Mouse (Mus musculus): ENCODE measurements around the gene Nes. TPM values are rescaled to one million over a fixed set of nuclear protein-coding genes. Genes with fewer than 3 reads are reported as not detected.
A peak's percentile ranks its signal among the peaks of the same experiment; 100 is the strongest.

The Nes gene
- polyA plus RNA-seq, 1 experiment, result 1.4 TPM

GRCm38 (mm10) chr3:88002291-88002976 is 31.6 kb downstream of the Nes start:
- TF ChIP-seq CTCF (IDR thresholded peaks at IDR 0.05; ENCODE audit: low read depth, low read length) (no peak), POLR2A (IDR thresholded peaks at IDR 0.05; ENCODE audit: borderline replicate concordance, low read depth, low read length) (no peak)
- no peak overlapping the region for H3K27ac ChIP-seq (ENCODE audit: insufficient read depth, low read depth, low read length)
- no peak overlapping the region for H3K4me3 ChIP-seq (ENCODE audit: insufficient read depth, low read length)
- H3K4me1 ChIP-seq (ENCODE audit: control insufficient read depth, insufficient read depth, low read length), result no peaks in the 10 kb centered on the region

GRCm38 (mm10) chr3:88005822-88006786 is 35.2 kb downstream of the Nes start:
- H3K27ac ChIP-seq (ENCODE audit: insufficient read depth, low read depth, low read length), result no peak overlapping the region
- no peak overlapping the region for H3K4me3 ChIP-seq (ENCODE audit: insufficient read depth, low read length)
- H3K4me1 ChIP-seq (ENCODE audit: control insufficient read depth, insufficient read depth, low read length), result no peaks in the 10 kb centered on the region
- peak; percentile 33; the same call in 1 of the 2 replicates for TF ChIP-seq CTCF (IDR thresholded peaks at IDR 0.05; ENCODE audit: low read depth, low read length)
- TF ChIP-seq POLR2A (IDR thresholded peaks at IDR 0.05; ENCODE audit: borderline replicate concordance, low read depth, low read length), result no peak

GRCm38 (mm10) chr3:88010634-88011265 is 39.9 kb downstream of the Nes start:
- no peak overlapping the region for H3K4me3 ChIP-seq (ENCODE audit: insufficient read depth, low read length)
- H3K4me1 ChIP-seq (ENCODE audit: control insufficient read depth, insufficient read depth, low read length), result no peaks in the 10 kb centered on the region
- no peak overlapping the region for H3K27ac ChIP-seq (ENCODE audit: insufficient read depth, low read depth, low read length)
- TF ChIP-seq POLR2A (IDR thresholded peaks at IDR 0.05; ENCODE audit: borderline replicate concordance, low read depth, low read length) (no peak), CTCF (IDR thresholded peaks at IDR 0.05; ENCODE audit: low read depth, low read length) (peak; percentile 71)

GRCm38 (mm10) chr3:88022322-88023191 is 51.7 kb downstream of the Nes start:
- Histone ChIP-seq H3K4me1 (ENCODE audit: control insufficient read depth, insufficient read depth, low read length) (no peaks in the 10 kb centered on the region), H3K27ac (ENCODE audit: insufficient read depth, low read depth, low read length) (no peak overlapping the region), H3K4me3 (ENCODE audit: insufficient read depth, low read length) (peak overlapping the region; percentile 65)
- TF ChIP-seq CTCF (IDR thresholded peaks at IDR 0.05; ENCODE audit: low read depth, low read length), result no peak
- TF ChIP-seq POLR2A (IDR thresholded peaks at IDR 0.05; ENCODE audit: borderline replicate concordance, low read depth, low read length), result no peak

- Histone ChIP-seq H3K4me1 (ENCODE audit: control insufficient read depth, insufficient read depth, low read length) (no peaks in the 10 kb centered on the region), H3K4me3 (ENCODE audit: insufficient read depth, low read length) (peak overlapping the region; percentile 65), H3K27ac (ENCODE audit: insufficient read depth, low read depth, low read length) (no peak overlapping the region)
- TF ChIP-seq CTCF (IDR thresholded peaks at IDR 0.05; ENCODE audit: low read depth, low read length), result no peak
- no peak for TF ChIP-seq POLR2A (IDR thresholded peaks at IDR 0.05; ENCODE audit: borderline replicate concordance, low read depth, low read length)
Measured at GRCm38 (mm10) chr3:88023192-88024074, 52.6 kb downstream of the Nes start.

GRCm38 (mm10) chr3:88026823-88027222 is 55.9 kb downstream of the Nes start:
- Histone ChIP-seq H3K4me3 (ENCODE audit: insufficient read depth, low read length) (no peak overlapping the region), H3K4me1 (ENCODE audit: control insufficient read depth, insufficient read depth, low read length) (no peaks in the 10 kb centered on the region), H3K27ac (ENCODE audit: insufficient read depth, low read depth, low read length) (no peak overlapping the region)
- TF ChIP-seq CTCF (IDR thresholded peaks at IDR 0.05; ENCODE audit: low read depth, low read length) (no peak), POLR2A (IDR thresholded peaks at IDR 0.05; ENCODE audit: borderline replicate concordance, low read depth, low read length) (no peak)

GRCm38 (mm10) chr3:88027434-88028186 is 56.7 kb downstream of the Nes start, which contains the start of gene Hapln2:
Gene Hapln2, minus strand, starts transcription at chr3:88027583.
- no peak within 1 kb of the TSS for H3K4me3 ChIP-seq (ENCODE audit: insufficient read depth, low read length)
- H3K4me1 ChIP-seq (ENCODE audit: control insufficient read depth, insufficient read depth, low read length), result no peaks in the 10 kb centered on the region
- no peak within 1 kb of the TSS for H3K27ac ChIP-seq (ENCODE audit: insufficient read depth, low read depth, low read length)
- no peak for TF ChIP-seq POLR2A (IDR thresholded peaks at IDR 0.05; ENCODE audit: borderline replicate concordance, low read depth, low read length)
- no peak for TF ChIP-seq CTCF (IDR thresholded peaks at IDR 0.05; ENCODE audit: low read depth, low read length)

Other genes with a start within 250 kb of the Nes start
- not detected in 2 replicates for gene Lrrc71, start 222.5 kb upstream of the Nes start, polyA plus RNA-seq (2012; ENCODE audit: insufficient read depth, insufficient read length, missing spikeins)
- not detected in 2 replicates for gene Ntrk1, start 175.9 kb upstream of the Nes start, polyA plus RNA-seq (2012; ENCODE audit: insufficient read depth, insufficient read length, missing spikeins)
- gene Insrr, start 174.1 kb upstream of the Nes start, polyA plus RNA-seq (2012; ENCODE audit: insufficient read depth, insufficient read length, missing spikeins), result not detected in 2 replicates
- not detected in 2 replicates for gene Pear1, start 146.8 kb upstream of the Nes start, polyA plus RNA-seq (2012; ENCODE audit: insufficient read depth, insufficient read length, missing spikeins)
- gene Sh2d2a, start 124.3 kb upstream of the Nes start, polyA plus RNA-seq (2012; ENCODE audit: insufficient read depth, insufficient read length, missing spikeins), result not detected in 2 replicates
- 31.2 and 34.8 TPM in 2 replicates for gene Prcc, start 85.5 kb upstream of the Nes start, polyA plus RNA-seq (2012; ENCODE audit: insufficient read depth, insufficient read length, missing spikeins)
- gene Hdgf, start 64.8 kb upstream of the Nes start, polyA plus RNA-seq (2012; ENCODE audit: insufficient read depth, insufficient read length, missing spikeins), result 170 and 180 TPM in 2 replicates
- 139 and 147 TPM in 2 replicates for gene Mrpl24, start 51.6 kb upstream of the Nes start, polyA plus RNA-seq (2012; ENCODE audit: insufficient read depth, insufficient read length, missing spikeins)
- gene Isg20l2, start 40.8 kb upstream of the Nes start, polyA plus RNA-seq (2012; ENCODE audit: insufficient read depth, insufficient read length, missing spikeins), result 22.0 and 22.3 TPM in 2 replicates
- gene Rrnad1, start 40.4 kb upstream of the Nes start, polyA plus RNA-seq (2012; ENCODE audit: insufficient read depth, insufficient read length, missing spikeins), result 17.8 and 23.3 TPM in 2 replicates
- gene Crabp2, start 22.4 kb upstream of the Nes start, polyA plus RNA-seq (2012; ENCODE audit: insufficient read depth, insufficient read length, missing spikeins), result not detected in 2 replicates
- not detected in 2 replicates for gene Bcan, start 29.2 kb downstream of the Nes start, polyA plus RNA-seq (2012; ENCODE audit: insufficient read depth, insufficient read length, missing spikeins)
- gene Hapln2, start 56.5 kb downstream of the Nes start, polyA plus RNA-seq (2012; ENCODE audit: insufficient read depth, insufficient read length, missing spikeins), result not detected in 2 replicates
- gene Gpatch4, start 72.0 kb downstream of the Nes start, polyA plus RNA-seq (2012; ENCODE audit: insufficient read depth, insufficient read length, missing spikeins), result 7.9 and 8.4 TPM in 2 replicates
- 76.1 and 83.0 TPM in 2 replicates for gene Naxe, start 87.4 kb downstream of the Nes start, polyA plus RNA-seq (2012; ENCODE audit: insufficient read depth, insufficient read length, missing spikeins)
- not detected in 2 replicates for gene Ttc24, start 107.2 kb downstream of the Nes start, polyA plus RNA-seq (2012; ENCODE audit: insufficient read depth, insufficient read length, missing spikeins)
- gene Iqgap3, start 110.9 kb downstream of the Nes start, polyA plus RNA-seq (2012; ENCODE audit: insufficient read depth, insufficient read length, missing spikeins), result 20.5 and 25.7 TPM in 2 replicates
- 84.5 and 98.1 TPM in 2 replicates for gene Mef2d, start 171.3 kb downstream of the Nes start, polyA plus RNA-seq (2012; ENCODE audit: insufficient read depth, insufficient read length, missing spikeins)

Data from bone marrow macrophage, adult 2 months (primary cell).